Mouse (Mus musculus) gastrocnemius, postnatal 10 days (tissue): ENCODE data around the gene Creld2. TPM values are rescaled to one million over a fixed set of nuclear protein-coding genes. Genes with fewer than 3 reads are reported as not detected.
"Not testable (repeated sequence)": the region's sequence is repeated elsewhere in the genome, so short reads cannot be mapped to it uniquely, and the experiment has no call there.

Source experiments
- DNase-seq: peaks from one replicate; pipeline ENCODE4 v3.0.0; 2021; ENCODE audit warnings: mixed read lengths
- long read RNA-seq, 2 experiments: library from polyadenylated mRNA; stranded (forward); transcript quantifications; one replicate each; pipeline ENCODE4 v2.0.0; 2021
- total RNA-seq, 2 experiments: library from RNA; stranded (reverse); gene quantifications; 2 replicates each; pipeline ENCODE4 v1.2.3; 2021

The Creld2 gene
- total RNA-seq = 10 to 100 TPM in 1 of 2 experiments, 1 to 10 TPM in 1; 9.4 to 13.6 TPM
- long read RNA-seq, experiment 1, transcript Creld2-201 (10 exons, 1,366 nt) = major isoform, 13 of 17 reads
- long read RNA-seq, experiment 1, partial matches to known transcripts = 1 of 17 reads
- long read RNA-seq, experiment 1, other reads (novel, unspliced or antisense) = 3 of 17 reads
- long read RNA-seq, experiment 2, transcript Creld2-201 (10 exons, 1,366 nt) = major isoform, 11 of 12 reads
- long read RNA-seq, experiment 2, partial matches to known transcripts = 0 of 12 reads
- long read RNA-seq, experiment 2, other reads (novel, unspliced or antisense) = 1 of 12 reads

GRCm38 (mm10) chr15:88819026-88819905, at the start of gene Creld2, which contains the start of gene Alg12:
TSS of gene Creld2 (plus strand) at chr15:88819646.
TSS of gene Alg12 (minus strand) at chr15:88819318.
- peak; percentile 97 for DNase-seq

- not testable (repeated sequence) for DNase-seq
These were observed 44.8 kb upstream of the Creld2 start for GRCm38 (mm10) chr15:88774630-88775029.

GRCm38 (mm10) chr15:88792140-88792850, 27.2 kb upstream of the Creld2 start:
- no peak for DNase-seq

GRCm38 (mm10) chr15:88794729-88795128, 24.7 kb upstream of the Creld2 start:
- DNase-seq = not testable (repeated sequence)

- no peak for DNase-seq
These were observed 19.5 kb upstream of the Creld2 start for GRCm38 (mm10) chr15:88799950-88800371.

- DNase-seq = no peak
These were observed 18.5 kb upstream of the Creld2 start for GRCm38 (mm10) chr15:88800921-88801354.

GRCm38 (mm10) chr15:88801903-88802302, 17.5 kb upstream of the Creld2 start:
- DNase-seq = no peak

- DNase-seq = no peak
These were observed 17.1 kb upstream of the Creld2 start for GRCm38 (mm10) chr15:88802348-88802747.

GRCm38 (mm10) chr15:88808121-88808520, 11.3 kb upstream of the Creld2 start:
- DNase-seq = no peak

GRCm38 (mm10) chr15:88810369-88810768, 9.1 kb upstream of the Creld2 start:
- no peak for DNase-seq

- DNase-seq = no peak
These were observed 6.2 kb upstream of the Creld2 start for GRCm38 (mm10) chr15:88813262-88813661.

GRCm38 (mm10) chr15:88813873-88814272, 5.6 kb upstream of the Creld2 start:
- DNase-seq = not testable (repeated sequence)

GRCm38 (mm10) chr15:88814411-88815047, 4.9 kb upstream of the Creld2 start:
- DNase-seq = no peak

- no peak for DNase-seq
These were observed 4.2 kb upstream of the Creld2 start for GRCm38 (mm10) chr15:88815196-88815700.

- no peak for DNase-seq
These were observed 459 bp downstream of the Creld2 start for GRCm38 (mm10) chr15:88819906-88820303.

GRCm38 (mm10) chr15:88821403-88821802, 2.0 kb downstream of the Creld2 start:
- no peak for DNase-seq

GRCm38 (mm10) chr15:88822513-88822912, 3.1 kb downstream of the Creld2 start:
- no peak for DNase-seq

- DNase-seq = no peak
These were observed 3.9 kb downstream of the Creld2 start for GRCm38 (mm10) chr15:88823376-88823775.

GRCm38 (mm10) chr15:88827466-88827865, 8.0 kb downstream of the Creld2 start:
- DNase-seq = no peak

GRCm38 (mm10) chr15:88827991-88828799, 8.7 kb downstream of the Creld2 start:
- peak; percentile 67 for DNase-seq
